Mouse (Mus musculus): Measurements from ENCODE around the gene Lyrm1. TPM values are rescaled to one million over a fixed set of nuclear protein-coding genes. Genes with fewer than 3 reads are reported as not detected.
A peak's percentile ranks its signal among the peaks of the same experiment; 100 is the strongest.

Gene Lyrm1
- polyA plus RNA-seq, 1 experiment: 19.4 TPM

- Histone ChIP-seq H3K4me1 (ENCODE audit: control insufficient read depth, insufficient read depth, low read length) (no peaks in the 10 kb centered on the region), H3K27ac (ENCODE audit: insufficient read depth, low read length) (no peak overlapping the region), H3K27me3 (ENCODE audit: control insufficient read depth, insufficient read depth, low read length) (no peaks in the 10 kb centered on the region), H3K4me3 (replicated peaks; ENCODE audit: insufficient read depth, low read depth, low read length) (no peak overlapping the region)
- no peak for TF ChIP-seq POLR2A (IDR thresholded peaks at IDR 0.05; ENCODE audit: borderline replicate concordance, insufficient read depth, low read length)
- no peak for TF ChIP-seq CTCF (IDR thresholded peaks at IDR 0.05; ENCODE audit: borderline replicate concordance, insufficient read depth, low read depth, low read length)
- no peak for DNase-seq
- 90% methylated on average over 4 of the region's 4 CpGs for WGBS
Observed at GRCm38 (mm10) chr7:119892742-119893141, 2.9 kb upstream of the Lyrm1 start.

GRCm38 (mm10) chr7:119894818-119895544 is 680 bp upstream of the Lyrm1 start:
- H3K27ac ChIP-seq (ENCODE audit: insufficient read depth, low read length): peak overlapping the region; percentile 54; the same call in 1 of the 2 replicates
- H3K4me3 ChIP-seq (replicated peaks; ENCODE audit: insufficient read depth, low read depth, low read length): peak overlapping the region; percentile 86
- WGBS: 1% methylated on average over 15 of the region's 15 CpGs
- no peaks in the 10 kb centered on the region for H3K4me1 ChIP-seq (ENCODE audit: control insufficient read depth, insufficient read depth, low read length)
- TF ChIP-seq POLR2A (IDR thresholded peaks at IDR 0.05; ENCODE audit: borderline replicate concordance, insufficient read depth, low read length) (no peak), CTCF (IDR thresholded peaks at IDR 0.05; ENCODE audit: borderline replicate concordance, insufficient read depth, low read depth, low read length) (no peak)
- DNase-seq: peak in 1 of 2 experiments; percentile 6
- H3K27me3 ChIP-seq (ENCODE audit: control insufficient read depth, insufficient read depth, low read length): no peaks in the 10 kb centered on the region

GRCm38 (mm10) chr7:119897521-119898109 is 2.0 kb downstream of the Lyrm1 start:
- WGBS: 94% methylated on average over 8 of the region's 8 CpGs
- DNase-seq: no peak
- TF ChIP-seq CTCF (IDR thresholded peaks at IDR 0.05; ENCODE audit: borderline replicate concordance, insufficient read depth, low read depth, low read length): no peak
- no peak for TF ChIP-seq POLR2A (IDR thresholded peaks at IDR 0.05; ENCODE audit: borderline replicate concordance, insufficient read depth, low read length)
- Histone ChIP-seq H3K27ac (ENCODE audit: insufficient read depth, low read length) (no peak overlapping the region), H3K4me1 (ENCODE audit: control insufficient read depth, insufficient read depth, low read length) (no peaks in the 10 kb centered on the region), H3K27me3 (ENCODE audit: control insufficient read depth, insufficient read depth, low read length) (no peaks in the 10 kb centered on the region), H3K4me3 (replicated peaks; ENCODE audit: insufficient read depth, low read depth, low read length) (no peak overlapping the region)

- 47% methylated on average over 1 of the region's 1 CpGs for WGBS
- Histone ChIP-seq H3K4me1 (ENCODE audit: control insufficient read depth, insufficient read depth, low read length) (no peaks in the 10 kb centered on the region), H3K27ac (ENCODE audit: insufficient read depth, low read length) (no peak overlapping the region), H3K4me3 (replicated peaks; ENCODE audit: insufficient read depth, low read depth, low read length) (no peak overlapping the region), H3K27me3 (ENCODE audit: control insufficient read depth, insufficient read depth, low read length) (no peaks in the 10 kb centered on the region)
- no peak for DNase-seq
- TF ChIP-seq CTCF (IDR thresholded peaks at IDR 0.05; ENCODE audit: borderline replicate concordance, insufficient read depth, low read depth, low read length): no peak
- TF ChIP-seq POLR2A (IDR thresholded peaks at IDR 0.05; ENCODE audit: borderline replicate concordance, insufficient read depth, low read length): no peak
Observed at GRCm38 (mm10) chr7:119898247-119898856, 2.7 kb downstream of the Lyrm1 start.

- Histone ChIP-seq H3K4me1 (ENCODE audit: control insufficient read depth, insufficient read depth, low read length) (no peaks in the 10 kb centered on the region), H3K4me3 (replicated peaks; ENCODE audit: insufficient read depth, low read depth, low read length) (no peak overlapping the region), H3K27ac (ENCODE audit: insufficient read depth, low read length) (no peak overlapping the region), H3K27me3 (ENCODE audit: control insufficient read depth, insufficient read depth, low read length) (no peaks in the 10 kb centered on the region)
- TF ChIP-seq CTCF (IDR thresholded peaks at IDR 0.05; ENCODE audit: borderline replicate concordance, insufficient read depth, low read depth, low read length): no peak
- no peak for TF ChIP-seq POLR2A (IDR thresholded peaks at IDR 0.05; ENCODE audit: borderline replicate concordance, insufficient read depth, low read length)
- 81% methylated on average over 3 of the region's 3 CpGs for WGBS
- DNase-seq: no peak
Observed at GRCm38 (mm10) chr7:119899386-119900057, 3.9 kb downstream of the Lyrm1 start.

GRCm38 (mm10) chr7:119906523-119907215 is 11.0 kb downstream of the Lyrm1 start:
- no peak for DNase-seq
- Histone ChIP-seq H3K4me3 (replicated peaks; ENCODE audit: insufficient read depth, low read depth, low read length) (no peak overlapping the region), H3K4me1 (ENCODE audit: control insufficient read depth, insufficient read depth, low read length) (no peaks in the 10 kb centered on the region), H3K27me3 (ENCODE audit: control insufficient read depth, insufficient read depth, low read length) (no peaks in the 10 kb centered on the region), H3K27ac (ENCODE audit: insufficient read depth, low read length) (no peak overlapping the region)
- TF ChIP-seq POLR2A (IDR thresholded peaks at IDR 0.05; ENCODE audit: borderline replicate concordance, insufficient read depth, low read length) (no peak), CTCF (IDR thresholded peaks at IDR 0.05; ENCODE audit: borderline replicate concordance, insufficient read depth, low read depth, low read length) (no peak)
- 94% methylated on average over 3 of the region's 3 CpGs for WGBS

GRCm38 (mm10) chr7:119911727-119912126 is 16.1 kb downstream of the Lyrm1 start:
- H3K4me1 ChIP-seq (ENCODE audit: control insufficient read depth, insufficient read depth, low read length): no peaks in the 10 kb centered on the region
- TF ChIP-seq POLR2A (IDR thresholded peaks at IDR 0.05; ENCODE audit: borderline replicate concordance, insufficient read depth, low read length) (no peak), CTCF (IDR thresholded peaks at IDR 0.05; ENCODE audit: borderline replicate concordance, insufficient read depth, low read depth, low read length) (no peak)
- 75% methylated on average over 3 of the region's 3 CpGs for WGBS
- DNase-seq: no peak
- H3K4me3 ChIP-seq (replicated peaks; ENCODE audit: insufficient read depth, low read depth, low read length): no peak overlapping the region
- H3K27ac ChIP-seq (ENCODE audit: insufficient read depth, low read length): no peak overlapping the region
- H3K27me3 ChIP-seq (ENCODE audit: control insufficient read depth, insufficient read depth, low read length): no peaks in the 10 kb centered on the region

Data from cerebellum, adult 2 months (tissue).